9 mouse cellular contexts compared by ENCODE assay signal in genomic region chr11:48178943-48179342, GRCm38 (mm10).
DNase-seq lines count a peak whose midpoint lies in the region; ATAC-seq and TF ChIP-seq lines count a peak whose summit lies in the region.
"Had no signal": no experiment of that assay in that cellular context is flagged by ENCODE, and none has a peak within 500 bp of the region (broad histone marks: within the 10 kb centered on the region; RNA-seq: fewer than 3 reads in every experiment).

No protein-coding gene starts in this region.

- no peaks in the 10 kb centered on the region for H3K4me1 ChIP-seq in kidney, postnatal 0 days (replicated peaks; ENCODE audit: insufficient read depth, low read length)
- H3K4me1 ChIP-seq in CH12.LX (ENCODE audit: control insufficient read depth in 1 of 2, insufficient read depth in 2 of 2) (no peaks in the 10 kb centered on the region), ES-E14 (ENCODE audit: control insufficient read depth in 2 of 2, insufficient read depth in 2 of 2, low read length in 2 of 2, poor library complexity in 1 of 2) (no peaks in the 10 kb centered on the region)
- H3K4me1 ChIP-seq in embryonic facial prominence, embryonic 11.5 days (ENCODE audit: control insufficient read depth, insufficient read depth, low read length), result no peaks in the 10 kb centered on the region
- H3K4me1 ChIP-seq in forebrain, embryonic 15.5 days, result no peaks in the 10 kb centered on the region

- TF ChIP-seq EP300 in CH12.LX (IDR thresholded peaks at IDR 0.05; ENCODE audit: low read length), result no peak

- no peak overlapping the region for H3K4me2 ChIP-seq in kidney, postnatal 0 days (ENCODE audit: low read length)
- H3K4me2 ChIP-seq in CH12.LX (ENCODE audit: insufficient read depth, low read depth, poor library complexity, severe bottlenecking), result no peak overlapping the region
- no peak overlapping the region for H3K4me2 ChIP-seq in embryonic facial prominence, embryonic 11.5 days (ENCODE audit: low read depth, low read length)
- H3K4me2 ChIP-seq in forebrain, embryonic 15.5 days (replicated peaks), result no peak overlapping the region

- peak; percentile 58 for TF ChIP-seq CTCF in kidney, postnatal 0 days (IDR thresholded peaks at IDR 0.05; ENCODE audit: low read depth)
- TF ChIP-seq CTCF in CH12.LX (conservative IDR thresholded peaks at IDR 0.05 in 1 of 2, IDR thresholded peaks at IDR 0.05 in 1 of 2; ENCODE audit: low read depth in 2 of 2, low read length in 2 of 2), result peak in 1 of 2 experiments; percentile 45; a peak in 2 of 4 replicates

- H3K79me2 ChIP-seq in CH12.LX (replicated peaks; ENCODE audit: control insufficient read depth, extremely low read depth, insufficient read depth, poor library complexity, severe bottlenecking), result no peaks in the 10 kb centered on the region

- peak; percentile 5 for TF ChIP-seq RAD21 in CH12.LX (IDR thresholded peaks at IDR 0.05; ENCODE audit: low read depth, low read length)

- no peak overlapping the region for H3K4me3 ChIP-seq in kidney, postnatal 0 days (replicated peaks; ENCODE audit: low read depth, low read length)
- H3K4me3 ChIP-seq in CH12.LX (replicated peaks in 1 of 3; ENCODE audit: low read depth in 2 of 3, low read length in 2 of 3, poor library complexity in 1 of 3), result no peak overlapping the region
- H3K4me3 ChIP-seq in ES-E14 (ENCODE audit: insufficient read depth in 1 of 2, low read depth in 1 of 2, low read length in 2 of 2, poor library complexity in 1 of 2, severe bottlenecking in 1 of 2), result no peak overlapping the region
- H3K4me3 ChIP-seq in embryonic facial prominence, embryonic 11.5 days (ENCODE audit: low read depth, low read length), result no peak overlapping the region
- no peak overlapping the region for H3K4me3 ChIP-seq in forebrain, embryonic 15.5 days

- ATAC-seq in kidney, postnatal 0 days (replicated peaks; ENCODE audit: low FRiP score, low read depth), result no peak
- no peak for ATAC-seq in embryonic facial prominence, embryonic 11.5 days (replicated peaks; ENCODE audit: insufficient number of reproducible peaks, low FRiP score, low TSS enrichment, low read depth)
- ATAC-seq in forebrain, embryonic 15.5 days (replicated peaks), result no peak

- DNase-seq in kidney, postnatal 0 days (ENCODE audit: low spot score), result no peak
- no peak for DNase-seq in kidney, adult 11 months
- DNase-seq in CH12.LX (ENCODE audit: extremely low read depth) (peak; percentile 29), ES-E14 (ENCODE audit: low read depth, low spot score) (peak; percentile 35)
- peak; percentile 35 for DNase-seq in embryonic facial prominence, embryonic 11.5 days (ENCODE audit: low spot score)
- no peak for DNase-seq in ovary, postnatal 10 days (ENCODE audit: low spot score)
- DNase-seq: gastrocnemius, postnatal 36 days; right cerebral cortex, postnatal 14 days had no signal

- H3K9ac ChIP-seq in kidney, postnatal 0 days (ENCODE audit: low read depth, low read length), result no peak overlapping the region
- H3K9ac ChIP-seq in CH12.LX (ENCODE audit: insufficient read depth, low read depth), result no peak overlapping the region
- H3K9ac ChIP-seq in ES-E14 (ENCODE audit: insufficient read depth, low read depth, low read length, poor library complexity, severe bottlenecking), result no peak overlapping the region
- H3K9ac ChIP-seq in embryonic facial prominence, embryonic 11.5 days (replicated peaks; ENCODE audit: low read length), result no peak overlapping the region
- no peak overlapping the region for H3K9ac ChIP-seq in forebrain, embryonic 15.5 days (replicated peaks)

- in situ Hi-C loops in CH12.LX (cut with MboI; ENCODE audit: low pct_ligation_motif_present, low pct_unique_long_range_greater_than_20kb, low sequenced_read_pairs) (no loop called here), ES-E14 (cut with MboI; ENCODE audit: low sequenced_read_pairs in 2 of 2, unreplicated experiment in 2 of 2) (no loop called here)

- H3K36me3 ChIP-seq in kidney, postnatal 0 days (ENCODE audit: insufficient read depth, low read length), result no peaks in the 10 kb centered on the region
- H3K36me3 ChIP-seq in CH12.LX (replicated peaks in 1 of 2; ENCODE audit: control insufficient read depth in 1 of 2, insufficient read depth in 1 of 2, low read length in 1 of 2) (no peaks in the 10 kb centered on the region), ES-E14 (ENCODE audit: control insufficient read depth, insufficient read depth, low read length, poor library complexity, severe bottlenecking) (no peaks in the 10 kb centered on the region)
- no peaks in the 10 kb centered on the region for H3K36me3 ChIP-seq in embryonic facial prominence, embryonic 11.5 days (replicated peaks; ENCODE audit: control insufficient read depth, insufficient read depth, low read depth, low read length)
- no peaks in the 10 kb centered on the region for H3K36me3 ChIP-seq in forebrain, embryonic 15.5 days

- no peak overlapping the region for H3K27ac ChIP-seq in kidney, postnatal 0 days
- H3K27ac ChIP-seq in CH12.LX (ENCODE audit: insufficient read depth, low read depth), result no peak overlapping the region
- H3K27ac ChIP-seq in ES-E14 (ENCODE audit: insufficient read depth, low read depth, low read length, poor library complexity, severe bottlenecking), result no peak overlapping the region
- H3K27ac ChIP-seq in embryonic facial prominence, embryonic 11.5 days (replicated peaks; ENCODE audit: low read depth, low read length), result no peak overlapping the region
- H3K27ac ChIP-seq in forebrain, embryonic 15.5 days (replicated peaks), result no peak overlapping the region

- no peaks in the 10 kb centered on the region for H3K9me3 ChIP-seq in kidney, postnatal 0 days (replicated peaks; ENCODE audit: low read length)
- no peaks in the 10 kb centered on the region for H3K9me3 ChIP-seq in CH12.LX (replicated peaks; ENCODE audit: low read length)
- H3K9me3 ChIP-seq in ES-E14 (ENCODE audit: control insufficient read depth, insufficient read depth, low read depth, low read length), result no peaks in the 10 kb centered on the region
- no peaks in the 10 kb centered on the region for H3K9me3 ChIP-seq in embryonic facial prominence, embryonic 11.5 days (replicated peaks; ENCODE audit: control insufficient read depth, low read length)
- no peaks in the 10 kb centered on the region for H3K9me3 ChIP-seq in forebrain, embryonic 15.5 days

- H3K27me3 ChIP-seq in kidney, postnatal 0 days (ENCODE audit: insufficient read depth, low read length), result no peaks in the 10 kb centered on the region
- no peaks in the 10 kb centered on the region for H3K27me3 ChIP-seq in CH12.LX (replicated peaks)
- H3K27me3 ChIP-seq in embryonic facial prominence, embryonic 11.5 days (ENCODE audit: control insufficient read depth, insufficient read depth, low read length), result no peaks in the 10 kb centered on the region
- H3K27me3 ChIP-seq in forebrain, embryonic 15.5 days, result no peaks in the 10 kb centered on the region

- no peak for TF ChIP-seq POLR2A in CH12.LX (IDR thresholded peaks at IDR 0.05; ENCODE audit: low read depth, low read length)

- dilution Hi-C loops in CH12.LX (cut with MboI; ENCODE audit: extremely low pct_ligation_motif_present, extremely low pct_unique_long_range_greater_than_20kb, low sequenced_read_pairs), result no loop called here

TF ChIP-seq in CH12.LX, 34 proteins besides CTCF, POLR2A, EP300 and RAD21:
- TF ChIP-seq SMC3 (IDR thresholded peaks at IDR 0.05; ENCODE audit: low read depth, low read length) (peak; percentile 28; the same call in 1 of the 2 replicates), TCF12 (IDR thresholded peaks at IDR 0.05; ENCODE audit: low read depth, low read length) (no peak)
TF ChIP-seq in CH12.LX: peak in this region for 1.

TF ChIP-seq in ES-E14, 5 proteins besides CTCF, POLR2A, EP300 and RAD21:
- no peak for TF ChIP-seq ZNF384 (IDR thresholded peaks at IDR 0.05; ENCODE audit: low read depth, low read length)
- TF ChIP-seq MAFK (IDR thresholded peaks at IDR 0.05; ENCODE audit: insufficient read depth, low read depth, low read length), result no peak
- no peak for TF ChIP-seq ZC3H11A (IDR thresholded peaks at IDR 0.05; ENCODE audit: borderline replicate concordance, low read depth, low read length)
- TF ChIP-seq CHD2 (IDR thresholded peaks at IDR 0.05; ENCODE audit: low read depth, low read length), result no peak
- no peak for TF ChIP-seq HCFC1 (IDR thresholded peaks at IDR 0.05; ENCODE audit: borderline replicate concordance, insufficient read depth, low read length)

Comparison
In these comparisons a context has a peak if more than half of its experiments do, and no peak if none do; other contexts are left out.
1. DNase-seq: peak in CH12.LX (single experiment), ES-E14 (single experiment) and embryonic facial prominence, embryonic 11.5 days (single experiment); none in kidney, postnatal 0 days (single experiment), kidney, adult 11 months (single experiment) and ovary, postnatal 10 days (single experiment).